ENCODE assay signal across 16 mouse cellular contexts in the genomic region with DNA sequence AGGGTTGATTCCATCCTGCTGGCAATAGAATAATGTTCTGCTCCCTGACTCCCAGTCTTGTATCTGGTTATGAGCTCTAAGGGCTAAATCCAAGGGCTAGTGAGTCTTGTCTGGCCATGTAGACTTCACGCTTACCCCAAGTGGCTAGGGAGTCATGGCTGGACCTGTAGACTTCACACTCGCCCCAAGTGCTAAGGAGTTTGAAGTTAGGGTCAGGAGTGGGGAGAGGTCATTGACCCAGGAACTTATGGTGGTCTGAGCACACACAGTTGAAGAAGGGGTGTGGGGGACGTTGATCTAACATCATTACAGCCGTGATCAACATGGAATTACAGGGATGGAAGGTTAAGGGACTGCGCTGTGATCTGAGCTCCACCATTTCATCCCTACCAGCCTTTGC.
"Had no signal": no experiment of that assay in that cellular context is flagged by ENCODE, and none has a peak within 500 bp of the region (broad histone marks: within the 10 kb centered on the region; RNA-seq: fewer than 3 reads in every experiment).

No protein-coding gene starts in this region.

- H3K27ac ChIP-seq: neural tube, embryonic 13.5 days; neural tube, embryonic 15.5 days; stomach, embryonic 15.5 days; stomach, postnatal 0 days had no signal

- H3K4me1 ChIP-seq: neural tube, embryonic 13.5 days; neural tube, embryonic 15.5 days; stomach, embryonic 15.5 days had no signal

- H3K4me2 ChIP-seq: neural tube, embryonic 13.5 days; neural tube, embryonic 15.5 days; stomach, embryonic 15.5 days had no signal

- H3K27me3 ChIP-seq: neural tube, embryonic 13.5 days; neural tube, embryonic 15.5 days; stomach, embryonic 15.5 days had no signal

- DNase-seq: retina, postnatal 1 day; right cerebral cortex, adult 18-20 months; right cerebral cortex, postnatal 14 days; right cerebral cortex, postnatal 25 days; right cerebral cortex, postnatal 4 days; spleen, adult 18-20 months; thymus, adult 18-20 months; thymus, adult 2 months; thymus, postnatal 14 days; thymus, postnatal 25 days; thymus, postnatal 36 days; thymus, postnatal 4 days had no signal

- H3K9me3 ChIP-seq: neural tube, embryonic 13.5 days; neural tube, embryonic 15.5 days; stomach, embryonic 15.5 days had no signal

- H3K9ac ChIP-seq: neural tube, embryonic 13.5 days; neural tube, embryonic 15.5 days; stomach, embryonic 15.5 days had no signal

- H3K4me3 ChIP-seq: neural tube, embryonic 13.5 days; neural tube, embryonic 15.5 days; stomach, embryonic 15.5 days had no signal

- H3K36me3 ChIP-seq: neural tube, embryonic 13.5 days; neural tube, embryonic 15.5 days had no signal
